Mouse (Mus musculus): ENCODE measurements at regions not wholly inside any gene's neighbourhood (a gene's known extent, or its start where the extent isn't known, plus 50 kb on each side); places are given as distances from the start of the nearest gene placed in this dataset.
"Not testable (repeated sequence)": the region's sequence is repeated elsewhere in the genome, so short reads cannot be mapped to it uniquely, and the experiment has no call there.

- no peak overlapping the region for H3K4me3 ChIP-seq
- H3K4me1 ChIP-seq = peaks cover 6% of the 10 kb centered on the region; the same call in 1 of the 2 replicates
- no peaks in the 10 kb centered on the region for H3K36me3 ChIP-seq
- no peak for ATAC-seq (ENCODE audit: insufficient number of reproducible peaks, low FRiP score, low TSS enrichment, low read depth)
- H3K27me3 ChIP-seq = no peaks in the 10 kb centered on the region
- H3K4me2 ChIP-seq = no peak overlapping the region
- H3K9ac ChIP-seq = no peak overlapping the region
- H3K27ac ChIP-seq = no peak overlapping the region
- WGBS = 25% methylated on average over 3 of the region's 3 CpGs
- H3K9me3 ChIP-seq = no peaks in the 10 kb centered on the region
Measured at GRCm38 (mm10) chr12:27947646-27948045, 604.6 kb downstream of the Dcdc2c start.

- H3K36me3 ChIP-seq = no peaks in the 10 kb centered on the region
- no peak for ATAC-seq (ENCODE audit: insufficient number of reproducible peaks, low FRiP score, low TSS enrichment, low read depth)
- no peak overlapping the region for H3K9ac ChIP-seq
- peaks cover 6% of the 10 kb centered on the region; the same call in 1 of the 2 replicates for H3K4me1 ChIP-seq
- no peak overlapping the region for H3K4me2 ChIP-seq
- H3K27me3 ChIP-seq = no peaks in the 10 kb centered on the region
- 18% methylated on average over 7 of the region's 7 CpGs for WGBS
- no peak overlapping the region for H3K4me3 ChIP-seq
- no peak overlapping the region for H3K27ac ChIP-seq
- no peaks in the 10 kb centered on the region for H3K9me3 ChIP-seq
Measured at GRCm38 (mm10) chr12:27946866-27947459, 604.6 kb upstream of the Sox11 start.

DNA sequence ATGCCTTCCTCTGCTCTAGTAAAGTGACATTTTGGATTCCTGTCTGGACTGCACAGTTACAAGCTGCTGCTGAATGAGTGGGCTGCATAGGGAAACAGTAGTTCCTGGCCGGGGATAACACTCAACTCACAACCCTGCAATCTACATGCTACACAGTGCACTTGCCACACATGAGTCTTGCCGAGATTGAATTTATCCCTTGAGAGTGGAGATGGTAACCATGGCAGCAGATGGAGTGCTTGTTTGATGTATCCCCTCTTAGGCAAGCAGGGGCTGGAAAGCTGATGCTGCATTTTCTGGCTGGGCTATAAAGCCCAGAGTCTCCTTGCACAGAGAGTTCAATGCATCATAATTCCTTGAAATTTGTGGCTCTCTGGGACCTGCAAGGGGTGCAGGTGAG, 603.0 kb upstream of the Sox11 start:
- 38% methylated on average over 2 of the region's 2 CpGs for WGBS
- no peak overlapping the region for H3K27ac ChIP-seq

GRCm38 (mm10) chr12:27941053-27941452, 598.7 kb upstream of the Sox11 start:
- H3K27me3 ChIP-seq = no peaks in the 10 kb centered on the region
- no peak overlapping the region for H3K27ac ChIP-seq
- H3K4me2 ChIP-seq = no peak overlapping the region
- no peak overlapping the region for H3K9ac ChIP-seq
- H3K4me3 ChIP-seq = no peak overlapping the region
- no peaks in the 10 kb centered on the region for H3K9me3 ChIP-seq
- no peaks in the 10 kb centered on the region for H3K36me3 ChIP-seq
- 43% methylated on average over 1 of the region's 1 CpGs for WGBS
- ATAC-seq (ENCODE audit: insufficient number of reproducible peaks, low FRiP score, low TSS enrichment, low read depth) = no peak
- no peaks in the 10 kb centered on the region for H3K4me1 ChIP-seq

More for the DNA sequence above, 603.0 kb upstream of the Sox11 start:
- Histone ChIP-seq H3K4me1 (peaks cover 6% of the 10 kb centered on the region; the same call in 1 of the 2 replicates), H3K9ac (no peak overlapping the region), H3K27me3 (no peaks in the 10 kb centered on the region), H3K4me3 (no peak overlapping the region), H3K36me3 (no peaks in the 10 kb centered on the region), H3K9me3 (no peaks in the 10 kb centered on the region), H3K4me2 (no peak overlapping the region)
- no peak for ATAC-seq (ENCODE audit: insufficient number of reproducible peaks, low FRiP score, low TSS enrichment, low read depth)

- no peak overlapping the region for H3K9ac ChIP-seq
- peaks cover 10% of the 10 kb centered on the region; the same call in 1 of the 2 replicates for H3K4me1 ChIP-seq
- H3K4me2 ChIP-seq = no peak overlapping the region
- no peaks in the 10 kb centered on the region for H3K27me3 ChIP-seq
- no peak overlapping the region for H3K4me3 ChIP-seq
- no peaks in the 10 kb centered on the region for H3K36me3 ChIP-seq
- H3K9me3 ChIP-seq = no peaks in the 10 kb centered on the region
- H3K27ac ChIP-seq = no peak overlapping the region
- 36% methylated on average over 7 of the region's 7 CpGs for WGBS
- peak; percentile 43 for ATAC-seq (ENCODE audit: insufficient number of reproducible peaks, low FRiP score, low TSS enrichment, low read depth)
Measured at GRCm38 (mm10) chr12:27932382-27933140, 590.2 kb upstream of the Sox11 start.

DNA sequence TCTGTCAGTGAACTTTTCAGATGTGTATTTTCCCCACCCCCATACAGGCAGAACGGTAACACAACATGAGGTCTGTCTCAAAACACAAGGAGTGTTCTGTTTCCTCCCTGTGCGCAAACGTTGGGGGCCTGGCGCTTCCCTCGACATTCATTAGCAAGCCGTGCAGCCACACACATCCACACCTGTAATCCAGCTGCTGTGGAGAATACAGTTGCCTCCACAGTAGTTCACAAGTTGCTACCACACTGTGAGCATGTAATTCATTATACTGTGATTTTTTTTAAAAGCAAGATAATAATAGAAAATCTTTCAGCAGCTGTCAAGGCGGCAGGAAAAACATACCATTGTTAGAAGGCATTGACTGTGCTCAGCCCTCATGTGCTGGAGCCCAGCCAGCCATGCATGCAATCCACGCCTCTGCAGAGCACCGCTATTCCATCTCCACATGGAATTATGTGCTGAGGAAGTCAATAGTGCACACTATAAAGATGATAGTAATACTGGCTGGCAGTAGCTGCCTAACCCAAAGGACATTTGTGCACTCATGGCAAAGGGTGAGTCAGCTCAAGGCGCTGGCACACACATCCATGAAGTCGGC, 586.1 kb upstream of the Sox11 start:
- ATAC-seq (ENCODE audit: insufficient number of reproducible peaks, low FRiP score, low TSS enrichment, low read depth) = peak; percentile 41; the same call in 1 of the 2 replicates
- 23% methylated on average over 11 of the region's 11 CpGs for WGBS

GRCm38 (mm10) chr12:27926730-27927129, 584.4 kb upstream of the Sox11 start:
- 80% methylated on average over 6 of the region's 6 CpGs for WGBS

More for the DNA sequence above, 586.1 kb upstream of the Sox11 start:
- Histone ChIP-seq H3K4me3 (no peak overlapping the region), H3K9ac (no peak overlapping the region), H3K4me2 (no peak overlapping the region), H3K4me1 (peaks cover 10% of the 10 kb centered on the region; the same call in 1 of the 2 replicates), H3K27me3 (no peaks in the 10 kb centered on the region), H3K27ac (no peak overlapping the region), H3K9me3 (no peaks in the 10 kb centered on the region), H3K36me3 (no peaks in the 10 kb centered on the region)

DNA sequence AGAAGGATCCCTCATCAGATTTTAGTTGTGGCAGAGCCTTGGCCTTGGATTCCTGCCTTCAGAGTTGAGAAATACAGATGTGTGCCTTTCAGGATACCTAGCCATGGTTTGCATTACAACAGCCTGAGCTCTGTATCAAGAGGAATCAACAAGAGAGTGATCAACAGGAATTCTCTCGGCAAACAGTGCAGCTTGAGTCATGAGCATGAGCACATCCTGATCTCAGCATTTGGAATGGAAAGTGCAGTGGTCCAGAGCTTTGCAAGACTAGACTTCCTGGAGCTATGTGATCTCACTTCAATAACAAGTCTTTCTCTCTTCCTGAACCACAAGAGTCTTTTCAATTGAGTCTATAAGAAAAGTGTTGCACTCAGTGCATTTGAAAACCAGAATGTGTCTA, 578.2 kb upstream of the Sox11 start:
- no peak for ATAC-seq (ENCODE audit: insufficient number of reproducible peaks, low FRiP score, low TSS enrichment, low read depth)
- H3K4me1 ChIP-seq = no peaks in the 10 kb centered on the region
- H3K9me3 ChIP-seq = no peaks in the 10 kb centered on the region
- H3K4me2 ChIP-seq = no peak overlapping the region
- 0 out of 2 replicates have a peak, but pooled peaks cover 3% of the 10 kb centered on the region for H3K27me3 ChIP-seq
- H3K9ac ChIP-seq = no peak overlapping the region
- H3K36me3 ChIP-seq = no peaks in the 10 kb centered on the region
- H3K4me3 ChIP-seq = no peak overlapping the region
- no peak overlapping the region for H3K27ac ChIP-seq
- 72% methylated on average over 1 of the region's 1 CpGs for WGBS

More at GRCm38 (mm10) chr12:27926730-27927129, 584.4 kb upstream of the Sox11 start:
- H3K4me1 ChIP-seq = peaks cover 3% of the 10 kb centered on the region; the same call in 1 of the 2 replicates
- no peak overlapping the region for H3K4me3 ChIP-seq
- H3K27ac ChIP-seq = no peak overlapping the region
- H3K4me2 ChIP-seq = no peak overlapping the region
- no peak for ATAC-seq (ENCODE audit: insufficient number of reproducible peaks, low FRiP score, low TSS enrichment, low read depth)
- 0 out of 2 replicates have a peak, but pooled peaks cover 3% of the 10 kb centered on the region for H3K27me3 ChIP-seq
- no peaks in the 10 kb centered on the region for H3K9me3 ChIP-seq
- no peaks in the 10 kb centered on the region for H3K36me3 ChIP-seq
- no peak overlapping the region for H3K9ac ChIP-seq

DNA sequence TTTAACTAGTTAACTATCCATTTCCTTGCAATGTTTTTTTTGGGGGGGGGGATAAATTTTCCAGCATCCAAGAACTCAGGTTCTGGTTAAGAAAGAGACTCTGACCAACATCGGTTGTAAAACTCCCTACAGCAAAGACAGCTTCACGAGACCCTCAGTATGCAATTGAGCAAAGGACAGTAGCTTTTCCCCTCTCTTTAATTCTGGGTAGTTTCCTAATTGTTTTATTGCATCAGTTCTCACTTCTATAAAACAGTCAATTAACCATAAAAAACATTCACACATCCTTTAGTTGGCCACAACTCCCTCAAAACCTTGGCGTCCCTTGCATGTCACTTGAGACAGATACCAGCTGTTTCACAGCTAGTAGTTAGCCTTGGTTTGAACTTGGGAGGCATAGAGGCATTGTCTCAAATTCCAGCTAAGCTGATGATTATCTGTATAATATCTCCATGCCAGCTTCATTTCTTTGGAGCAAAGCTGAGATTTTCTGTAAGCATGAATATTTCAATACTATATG, 574.1 kb upstream of the Sox11 start:
- Histone ChIP-seq H3K4me1 (no peaks in the 10 kb centered on the region), H3K9me3 (no peaks in the 10 kb centered on the region), H3K4me3 (no peak overlapping the region), H3K27me3 (no peaks in the 10 kb centered on the region), H3K9ac (no peak overlapping the region), H3K4me2 (no peak overlapping the region), H3K27ac (no peak overlapping the region), H3K36me3 (no peaks in the 10 kb centered on the region)
- WGBS = 38% methylated on average over 3 of the region's 3 CpGs
- no peak for ATAC-seq (ENCODE audit: insufficient number of reproducible peaks, low FRiP score, low TSS enrichment, low read depth)

- no peak overlapping the region for H3K4me3 ChIP-seq
- no peaks in the 10 kb centered on the region for H3K27me3 ChIP-seq
- no peaks in the 10 kb centered on the region for H3K36me3 ChIP-seq
- no peaks in the 10 kb centered on the region for H3K9me3 ChIP-seq
- H3K27ac ChIP-seq = no peak overlapping the region
- no peak overlapping the region for H3K9ac ChIP-seq
- H3K4me2 ChIP-seq = no peak overlapping the region
- WGBS = 88% methylated on average over 5 of the region's 5 CpGs
- no peaks in the 10 kb centered on the region for H3K4me1 ChIP-seq
- ATAC-seq (ENCODE audit: insufficient number of reproducible peaks, low FRiP score, low TSS enrichment, low read depth) = no peak
Measured at GRCm38 (mm10) chr12:27909417-27910100, 567.2 kb upstream of the Sox11 start.

DNA sequence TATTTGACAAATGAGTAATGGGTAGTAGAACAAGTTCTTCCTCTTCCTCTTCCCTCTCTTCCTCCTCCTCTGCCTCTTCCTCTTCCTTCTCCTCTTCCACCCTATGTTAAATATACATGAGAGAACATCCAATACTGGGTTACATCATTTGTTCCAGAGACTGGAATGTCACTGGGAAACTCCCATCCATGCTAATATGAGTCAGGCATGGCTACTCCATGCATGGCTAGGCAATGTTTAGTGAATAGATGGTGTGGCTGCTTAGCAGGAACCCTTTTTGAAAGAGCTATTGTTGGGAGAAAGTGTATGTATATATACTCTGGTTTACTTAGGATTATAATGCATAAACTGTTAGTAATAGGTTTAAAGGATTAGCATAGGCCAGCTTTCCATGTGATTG, 554.3 kb upstream of the Sox11 start:
- not testable (repeated sequence) for H3K27me3 ChIP-seq; ATAC-seq (ENCODE audit: insufficient number of reproducible peaks, low FRiP score, low TSS enrichment, low read depth); H3K9me3 ChIP-seq; H3K4me2 ChIP-seq; H3K4me3 ChIP-seq; H3K9ac ChIP-seq; H3K36me3 ChIP-seq; H3K27ac ChIP-seq; H3K4me1 ChIP-seq
